Mouse (Mus musculus) lung, embryonic 14.5 days (tissue): ENCODE results near the gene Shisa5. TPM values are rescaled to one million over a fixed set of nuclear protein-coding genes. Genes with fewer than 3 reads are reported as not detected.

ENCODE experiments used
- ATAC-seq: fragments of 200-750 bp; cut with Nextera tagmentation; 2 replicates; pipeline ENCODE4 v1.8.0; 2017; ENCODE audit warnings: mild to moderate bottlenecking, moderate TSS enrichment, moderate library complexity; ENCODE audit not compliant: insufficient read depth
- DNase-seq: peaks from one replicate; pipeline ENCODE4 v3.0.0-alpha.2; 2015
- H3K27ac ChIP-seq: fragments of 300-500 bp; sonication (generic); 2 replicates; pipeline ENCODE4 v1.5.1; 2014; ENCODE audit warnings: low read depth, mild to moderate bottlenecking, moderate library complexity
- H3K27me3 ChIP-seq: fragments of 300-500 bp; sonication (generic); 2 replicates; pipeline ENCODE4 v1.6.1; 2014; ENCODE audit warnings: low read length, control low read depth; ENCODE audit not compliant: insufficient read depth
- H3K36me3 ChIP-seq: fragments of 300-500 bp; sonication (generic); 2 replicates; pipeline ENCODE4 v1.6.1; 2014; ENCODE audit warnings: control low read depth; ENCODE audit not compliant: insufficient read depth
- H3K4me1 ChIP-seq: fragments of 300-500 bp; sonication (generic); 2 replicates; pipeline ENCODE4 v1.6.1; 2014; ENCODE audit warnings: antibody characterized with exemption, control low read depth; ENCODE audit not compliant: insufficient read depth
- H3K4me2 ChIP-seq: fragments of 300-500 bp; sonication (generic); 2 replicates; pipeline ENCODE4 v1.6.1; 2014; ENCODE audit warnings: mild to moderate bottlenecking
- H3K4me3 ChIP-seq: fragments of 300-500 bp; sonication (generic); 2 replicates; pipeline ENCODE4 v1.5.1; 2014; ENCODE audit warnings: low read depth, low read length
- H3K9ac ChIP-seq: fragments of 300-500 bp; sonication (generic); 2 replicates; pipeline ENCODE4 v1.6.1; 2014
- H3K9me3 ChIP-seq: fragments of 300-500 bp; sonication (generic); 2 replicates; pipeline ENCODE4 v1.6.1; 2016; ENCODE audit warnings: low read depth, low read length, control low read depth
- CTCF ChIP-seq: IDR thresholded peaks from 2 replicates; pipeline ENCODE4 v1.5.1; 2016; ENCODE audit warnings: antibody characterized with exemption, low read depth
- WGBS: fragments of 180-500 bp; shearing (Covaris S2); extraction: QIAGEN DNeasy Blood & Tissue Kit; methylation state at CpG from one replicate; pipeline ENCODE4 v1.1.7; 2014; 5-methylcytosine and 5-hydroxymethylcytosine counted together
- polyA plus RNA-seq: library from polyadenylated mRNA; unstranded; fragments of >200 nt; fragmentation: Nextera tagmentation; extraction: Ambion mirVana; gene quantifications from 2 replicates; pipeline ENCODE4 v1.2.1, GENCODE M21; 2014

Shisa5 gene
- polyA plus RNA-seq: 56.6 and 61.0 TPM in 2 replicates

- Histone ChIP-seq H3K27me3 (no peaks in the 10 kb centered on the region), H3K4me2 (peak within 1 kb of the TSS; percentile 85), H3K9ac (peak within 1 kb of the TSS; percentile 82), H3K4me3 (peak within 1 kb of the TSS; percentile 67), H3K27ac (peak within 1 kb of the TSS; percentile 73), H3K4me1 (peaks cover 9% of the 10 kb centered on the region; the same call in 1 of the 2 replicates), H3K36me3 (no peaks in the 10 kb centered on the region), H3K9me3 (no peaks in the 10 kb centered on the region)
- no peak for TF ChIP-seq CTCF
- ATAC-seq: peak; percentile 93
- DNase-seq: peak; percentile 85
- WGBS: under 1% methylated on average over 40 of the region's 40 CpGs
Observed at GRCm38 (mm10) chr9:109038086-109038895, at the start of gene Shisa5. Gene Shisa5 (plus strand): TSS chr9:109038565.

DNA sequence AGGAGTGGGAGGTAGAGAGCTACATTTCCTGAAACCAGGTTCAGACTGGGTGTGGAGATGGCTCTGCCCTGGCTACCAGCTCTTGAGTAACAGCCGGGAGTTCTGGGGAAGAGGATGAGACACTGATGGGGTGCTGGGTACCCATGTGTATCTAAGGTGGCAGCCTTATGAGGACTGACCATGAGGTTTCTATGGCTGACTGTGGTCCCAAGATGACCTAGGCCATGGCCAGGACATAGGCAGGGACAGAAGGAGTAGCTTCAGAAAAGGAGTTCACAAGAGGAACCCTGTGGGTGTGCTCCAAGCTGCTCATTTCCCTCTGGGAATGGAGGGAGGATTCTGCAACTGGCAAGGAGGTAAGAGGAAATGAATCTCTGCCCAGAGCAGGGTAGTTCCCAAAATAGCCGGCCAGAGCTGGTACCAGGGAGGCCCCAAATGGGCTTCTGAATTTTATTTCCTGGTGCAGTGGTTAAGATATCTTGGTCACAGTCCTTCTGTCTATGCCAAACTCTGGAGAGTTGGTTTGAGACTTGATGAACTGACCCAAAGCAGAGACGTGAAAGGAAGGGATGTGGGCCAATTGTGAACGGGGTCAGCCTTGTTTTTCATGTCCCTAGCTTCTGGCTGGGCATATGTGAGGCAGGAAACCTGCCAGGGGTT, 48.4 kb upstream of the Shisa5 start:
- Histone ChIP-seq H3K9me3 (no peaks in the 10 kb centered on the region), H3K36me3 (no peaks in the 10 kb centered on the region), H3K4me1 (peaks cover 14% of the 10 kb centered on the region; the same call in 1 of the 2 replicates), H3K4me3 (no peak overlapping the region), H3K27ac (peak overlapping the region; percentile 88; the same call in 1 of the 2 replicates), H3K9ac (no peak overlapping the region), H3K4me2 (no peak overlapping the region), H3K27me3 (no peaks in the 10 kb centered on the region)
- no peak for TF ChIP-seq CTCF
- DNase-seq (no peak), ATAC-seq (no peak)
- 75% methylated on average over 4 of the region's 4 CpGs for WGBS

DNA sequence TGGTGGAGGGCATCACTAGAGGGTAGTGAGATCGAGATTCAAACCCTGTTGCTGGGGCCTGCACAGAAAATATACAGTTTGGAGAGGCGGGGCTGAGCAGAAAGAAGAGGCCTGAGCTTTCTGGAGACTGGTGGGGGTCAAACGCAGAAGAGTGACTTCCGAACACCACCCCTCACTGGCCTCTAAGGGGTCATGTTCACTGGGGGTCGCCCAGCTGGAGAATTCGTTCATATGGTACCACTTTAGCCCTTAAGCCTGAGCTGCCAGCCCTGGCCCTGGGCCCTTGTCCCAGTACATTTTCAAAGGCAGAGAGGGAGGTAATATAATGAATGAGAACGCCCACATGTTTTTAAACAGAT, 47.9 kb upstream of the Shisa5 start:
- DNase-seq: no peak
- H3K27ac ChIP-seq: peak overlapping the region; percentile 88; the same call in 1 of the 2 replicates
- 64% methylated on average over 7 of the region's 7 CpGs for WGBS

DNA sequence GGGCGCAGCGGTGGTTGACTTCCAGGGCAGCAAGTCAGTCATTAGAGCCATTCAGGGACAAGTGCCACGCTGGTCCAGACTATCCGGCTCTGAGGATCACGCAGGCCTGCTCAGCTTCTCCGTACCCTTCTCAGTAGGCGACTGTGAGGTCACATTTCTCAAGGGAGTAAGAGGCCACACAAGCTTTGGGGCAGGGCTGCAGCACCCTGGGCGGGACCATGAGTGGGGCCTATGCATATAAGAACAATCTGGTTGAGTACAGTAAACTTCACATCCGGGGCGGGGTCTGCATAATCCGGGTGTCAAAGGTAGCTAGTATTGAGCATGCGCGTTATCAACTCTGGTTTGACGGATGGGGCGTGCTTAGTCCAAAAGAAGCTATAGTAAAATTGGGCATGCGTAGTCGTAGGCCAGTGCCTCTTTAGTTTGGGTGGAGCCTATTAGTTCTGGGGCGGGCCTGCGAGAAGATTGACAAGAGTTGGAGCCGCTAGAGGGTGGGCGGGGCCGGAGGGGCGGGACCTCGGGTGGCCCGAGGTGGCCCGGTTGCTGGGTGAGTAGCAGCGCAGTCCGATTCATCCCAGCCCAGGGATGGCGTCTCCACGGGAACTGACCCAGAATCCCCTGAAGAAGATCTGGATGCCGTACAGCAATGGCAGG, 46.8 kb upstream of the Shisa5 start, which contains the start of gene Pfkfb4:
Pfkfb4 (plus strand) TSS at position 351 of the 657 bp plus-strand sequence.
- 1% methylated on average over 31 of the region's 31 CpGs for WGBS
- H3K4me1 ChIP-seq: peaks cover 14% of the 10 kb centered on the region; the same call in 1 of the 2 replicates
- peak; percentile 97 for ATAC-seq
- peak; percentile 100 for DNase-seq
- H3K27me3 ChIP-seq: no peaks in the 10 kb centered on the region
- H3K4me3 ChIP-seq: peak within 1 kb of the TSS; percentile 55
- H3K4me2 ChIP-seq: peak within 1 kb of the TSS; percentile 91
- peak within 1 kb of the TSS; percentile 54 for H3K9ac ChIP-seq
- no peaks in the 10 kb centered on the region for H3K9me3 ChIP-seq
- H3K36me3 ChIP-seq: no peaks in the 10 kb centered on the region
- no peak for TF ChIP-seq CTCF
- H3K27ac ChIP-seq: peak within 1 kb of the TSS; percentile 88

More for the DNA sequence above, 47.9 kb upstream of the Shisa5 start:
- H3K27me3 ChIP-seq: no peaks in the 10 kb centered on the region
- H3K4me2 ChIP-seq: peak overlapping the region; percentile 91
- 0 out of 2 replicates have a peak overlapping the region, but pooled peaks have one; percentile 18 for H3K9ac ChIP-seq
- H3K4me3 ChIP-seq: no peak overlapping the region
- no peaks in the 10 kb centered on the region for H3K36me3 ChIP-seq
- no peaks in the 10 kb centered on the region for H3K9me3 ChIP-seq
- peaks cover 14% of the 10 kb centered on the region; the same call in 1 of the 2 replicates for H3K4me1 ChIP-seq
- ATAC-seq: no peak
- no peak for TF ChIP-seq CTCF

GRCm38 (mm10) chr9:108992085-108992469, 46.3 kb upstream of the Shisa5 start:
- ATAC-seq (no peak), DNase-seq (no peak)
- Histone ChIP-seq H3K36me3 (no peaks in the 10 kb centered on the region), H3K4me1 (peaks cover 14% of the 10 kb centered on the region; the same call in 1 of the 2 replicates), H3K9ac (peak overlapping the region; percentile 54), H3K4me3 (peak overlapping the region; percentile 55), H3K27ac (peak overlapping the region; percentile 42), H3K27me3 (no peaks in the 10 kb centered on the region), H3K9me3 (no peaks in the 10 kb centered on the region), H3K4me2 (peak overlapping the region; percentile 91)
- WGBS: 9% methylated on average over 18 of the region's 18 CpGs
- TF ChIP-seq CTCF: no peak

GRCm38 (mm10) chr9:108992620-108993361, 45.6 kb upstream of the Shisa5 start:
- H3K4me1 ChIP-seq: peaks cover 14% of the 10 kb centered on the region; the same call in 1 of the 2 replicates
- H3K27ac ChIP-seq: no peak overlapping the region
- H3K9ac ChIP-seq: no peak overlapping the region
- TF ChIP-seq CTCF: no peak
- no peak for ATAC-seq
- no peaks in the 10 kb centered on the region for H3K36me3 ChIP-seq
- DNase-seq: no peak
- H3K9me3 ChIP-seq: no peaks in the 10 kb centered on the region
- peak overlapping the region; percentile 55 for H3K4me3 ChIP-seq
- 51% methylated on average over 9 of the region's 9 CpGs for WGBS
- no peaks in the 10 kb centered on the region for H3K27me3 ChIP-seq
- peak overlapping the region; percentile 91 for H3K4me2 ChIP-seq
